Mouse (Mus musculus) thymus, postnatal 0 days (tissue): ENCODE data around the gene Ptp4a2. TPM values are rescaled to one million over a fixed set of nuclear protein-coding genes. Genes with fewer than 3 reads are reported as not detected.
"Not testable (repeated sequence)": the region's sequence is repeated elsewhere in the genome, so short reads cannot be mapped to it uniquely, and the experiment has no call there.

Source experiments
- DNase-seq: peaks from one replicate; pipeline ENCODE4 v3.0.0-alpha.2; 2015; ENCODE audit warnings: low spot score
- polyA plus RNA-seq: library from polyadenylated mRNA; unstranded; fragments of >200 nt; fragmentation: Nextera tagmentation; extraction: Ambion mirVana; gene quantifications from 2 replicates; pipeline ENCODE4 v1.2.1, GENCODE M21; 2015

Gene Ptp4a2
- 526 and 559 TPM in 2 replicates for polyA plus RNA-seq

GRCm38 (mm10) chr4:129810798-129811604 is at the start of gene Ptp4a2:
Ptp4a2 (plus strand) TSS chr4:129811219.
- DNase-seq: peak; percentile 90

- peak; percentile 87 for DNase-seq
Observed at GRCm38 (mm10) chr4:129761606-129762005, 49.4 kb upstream of the Ptp4a2 start.

- DNase-seq: not testable (repeated sequence)
Observed at GRCm38 (mm10) chr4:129762496-129762895, 48.5 kb upstream of the Ptp4a2 start.

- DNase-seq: peak; percentile 37
Observed at GRCm38 (mm10) chr4:129765351-129765750, 45.7 kb upstream of the Ptp4a2 start.

GRCm38 (mm10) chr4:129767782-129768181 is 43.2 kb upstream of the Ptp4a2 start:
- DNase-seq: no peak

- DNase-seq: not testable (repeated sequence)
Observed at GRCm38 (mm10) chr4:129768742-129769141, 42.3 kb upstream of the Ptp4a2 start.

- DNase-seq: peak; percentile 68
Observed at GRCm38 (mm10) chr4:129770600-129770999, 40.4 kb upstream of the Ptp4a2 start.

GRCm38 (mm10) chr4:129771314-129771671 is 39.7 kb upstream of the Ptp4a2 start:
- DNase-seq: no peak

- peak; percentile 88 for DNase-seq
Observed at GRCm38 (mm10) chr4:129771672-129772521, 39.1 kb upstream of the Ptp4a2 start.

- no peak for DNase-seq
Observed at GRCm38 (mm10) chr4:129781881-129782675, 28.9 kb upstream of the Ptp4a2 start.

- DNase-seq: no peak
Observed at GRCm38 (mm10) chr4:129782857-129783331, 28.1 kb upstream of the Ptp4a2 start.

- no peak for DNase-seq
Observed at GRCm38 (mm10) chr4:129783506-129783905, 27.5 kb upstream of the Ptp4a2 start.

GRCm38 (mm10) chr4:129785178-129785577 is 25.8 kb upstream of the Ptp4a2 start:
- peak; percentile 87 for DNase-seq

- no peak for DNase-seq
Observed at GRCm38 (mm10) chr4:129788693-129789092, 22.3 kb upstream of the Ptp4a2 start.

- DNase-seq: no peak
Observed at GRCm38 (mm10) chr4:129789635-129790034, 21.4 kb upstream of the Ptp4a2 start.

GRCm38 (mm10) chr4:129790475-129790874 is 20.5 kb upstream of the Ptp4a2 start:
- DNase-seq: no peak

GRCm38 (mm10) chr4:129791399-129791798 is 19.6 kb upstream of the Ptp4a2 start:
- DNase-seq: peak; percentile 58

- no peak for DNase-seq
Observed at GRCm38 (mm10) chr4:129792666-129793202, 18.3 kb upstream of the Ptp4a2 start.

- DNase-seq: peak; percentile 87
Observed at GRCm38 (mm10) chr4:129793713-129794329, 17.2 kb upstream of the Ptp4a2 start.

GRCm38 (mm10) chr4:129795151-129795860 is 15.7 kb upstream of the Ptp4a2 start:
- DNase-seq: no peak
